9 mouse cellular contexts compared by ENCODE assay signal in genomic region chr10:85678635-85679034, GRCm38 (mm10).
DNase-seq lines count a peak whose midpoint lies in the region; ATAC-seq and TF ChIP-seq lines count a peak whose summit lies in the region.
"Had no signal": no experiment of that assay in that cellular context is flagged by ENCODE, and none has a peak within 500 bp of the region (broad histone marks: within the 10 kb centered on the region; RNA-seq: fewer than 3 reads in every experiment).

No protein-coding gene starts in this region.

- H3K4me3 ChIP-seq in kidney, adult 2 months (ENCODE audit: insufficient read depth, low read depth, low read length): no peak overlapping the region
- H3K4me3 ChIP-seq in kidney, embryonic 16.5 days (ENCODE audit: low read length): no peak overlapping the region
- H3K4me3 ChIP-seq: erythroblast, embryonic 14.5 days had no signal

- no peak overlapping the region for H3K4me2 ChIP-seq in kidney, embryonic 16.5 days (replicated peaks; ENCODE audit: low read depth, low read length)

- TF ChIP-seq CTCF in kidney, adult 2 months (conservative IDR thresholded peaks at IDR 0.05; ENCODE audit: insufficient read depth, insufficient read length, low read depth, low read length): peak; percentile 36

- H3K4me1 ChIP-seq in kidney, adult 2 months (ENCODE audit: control insufficient read depth, insufficient read depth, low read length): no peaks in the 10 kb centered on the region
- no peaks in the 10 kb centered on the region for H3K4me1 ChIP-seq in kidney, embryonic 16.5 days (ENCODE audit: insufficient read depth, low read length)

- no peaks in the 10 kb centered on the region for H3K9me3 ChIP-seq in kidney, embryonic 16.5 days (ENCODE audit: low read length)

- ATAC-seq in kidney, embryonic 16.5 days (ENCODE audit: low FRiP score, low TSS enrichment): no peak
- no peak for ATAC-seq in erythroid progenitor cell, adult 5-6 weeks (replicated peaks; ENCODE audit: low FRiP score, poor library complexity, severe bottlenecking)

- intact Hi-C loops in left cerebral cortex, postnatal 14 days (cut with DNase I): loop anchor here (10.0 kb wide), 1 partner anchor 196 kb away; no protein-coding TSS in a partner anchor

- 12% methylated on average over 4 of the region's 4 CpGs for WGBS in kidney, adult 2 months
- 22% methylated on average over 4 of the region's 4 CpGs for WGBS in kidney, embryonic 16.5 days

- H3K36me3 ChIP-seq in kidney, adult 2 months (ENCODE audit: control insufficient read depth, insufficient read depth, low read length): no peaks in the 10 kb centered on the region
- H3K36me3 ChIP-seq in kidney, embryonic 16.5 days (ENCODE audit: insufficient read depth, low read length): no peaks in the 10 kb centered on the region

- no peak overlapping the region for H3K27ac ChIP-seq in kidney, adult 2 months (ENCODE audit: insufficient read depth, low read depth, low read length)
- H3K27ac ChIP-seq in kidney, embryonic 16.5 days (ENCODE audit: low read length): no peak overlapping the region

- DNase-seq in kidney, adult 2 months: peak; percentile 34
- peak; percentile 62 for DNase-seq in Muller cell, postnatal 12 days (ENCODE audit: inconsistent ontology term)
- peak; percentile 42 for DNase-seq in cerebellum, adult 9-10 months
- peak; percentile 41 to 70 for DNase-seq in frontal cortex, postnatal 36 days (ENCODE audit: low spot score in 2 of 2)
- peak; percentile 73 to 81 for DNase-seq in left cerebral cortex, postnatal 14 days (ENCODE audit: low spot score in 2 of 2)
- DNase-seq in retina, embryonic 14.5 days (ENCODE audit: low spot score): peak; percentile 72

- TF ChIP-seq POLR2A in kidney, adult 2 months (IDR thresholded peaks at IDR 0.05; ENCODE audit: low read depth, low read length): no peak

- no peak overlapping the region for H3K9ac ChIP-seq in kidney, embryonic 16.5 days (replicated peaks; ENCODE audit: low read length)

- no peaks in the 10 kb centered on the region for H3K27me3 ChIP-seq in kidney, adult 2 months (replicated peaks; ENCODE audit: control insufficient read depth, insufficient read depth, low read length)
- H3K27me3 ChIP-seq in kidney, embryonic 16.5 days (ENCODE audit: insufficient read depth, low read length): no peaks in the 10 kb centered on the region
